Mouse (Mus musculus): ENCODE measurements around the gene Rela. TPM values are rescaled to one million over a fixed set of nuclear protein-coding genes. Genes with fewer than 3 reads are reported as not detected.

The Rela gene
- 0.26 TPM for polyA plus RNA-seq (2014; fragmentation: Illumina TruSeq; extraction: RNeasy Lipid Tissue Mini Kit (QIAGEN cat#74804); ENCODE audit: low replicate concordance)

GRCm38 (mm10) chr19:5637069-5638047 lies at the start of gene Rela:
Gene Rela, plus strand, starts transcription at chr19:5637483.

GRCm38 (mm10) chr19:5601752-5602541 lies 35.3 kb upstream of the Rela start, which contains the start of gene Rnaseh2c:
Gene Rnaseh2c, plus strand, starts transcription at chr19:5601873.

GRCm38 (mm10) chr19:5609547-5610404 lies 27.5 kb upstream of the Rela start, which contains the start of gene Kat5:
Gene Kat5, minus strand, starts transcription at chr19:5610237.

GRCm38 (mm10) chr19:5662981-5663913 lies 26.0 kb downstream of the Rela start, which contains the start of gene Sipa1:
Gene Sipa1, minus strand, starts transcription at chr19:5663707.

GRCm38 (mm10) chr19:5688200-5689087 lies 51.2 kb downstream of the Rela start, which contains the start of the genes Map3k11 and Pcnx3:
Gene Map3k11, plus strand, starts transcription at chr19:5688742.
Gene Pcnx3, minus strand, starts transcription at chr19:5688908.

Other genes starting within 250 kb of the Rela start
- gene Sart1, start 248.8 kb upstream of the Rela start, polyA plus RNA-seq (2014; fragmentation: Illumina TruSeq; extraction: RNeasy Lipid Tissue Mini Kit (QIAGEN cat#74804); ENCODE audit: low replicate concordance), result 1.6 TPM
- not detected for gene Tsga10ip, start 235.0 kb upstream of the Rela start, polyA plus RNA-seq (2014; fragmentation: Illumina TruSeq; extraction: RNeasy Lipid Tissue Mini Kit (QIAGEN cat#74804); ENCODE audit: low replicate concordance)
- gene Drap1, start 212.5 kb upstream of the Rela start, polyA plus RNA-seq (2014; fragmentation: Illumina TruSeq; extraction: RNeasy Lipid Tissue Mini Kit (QIAGEN cat#74804); ENCODE audit: low replicate concordance), result 1.9 TPM
- gene AI837181, start 212.3 kb upstream of the Rela start, polyA plus RNA-seq (2014; fragmentation: Illumina TruSeq; extraction: RNeasy Lipid Tissue Mini Kit (QIAGEN cat#74804); ENCODE audit: low replicate concordance), result not detected
- gene Fosl1, start 189.9 kb upstream of the Rela start, polyA plus RNA-seq (2014; fragmentation: Illumina TruSeq; extraction: RNeasy Lipid Tissue Mini Kit (QIAGEN cat#74804); ENCODE audit: low replicate concordance), result not detected
- gene Ccdc85b, start 179.6 kb upstream of the Rela start, polyA plus RNA-seq (2014; fragmentation: Illumina TruSeq; extraction: RNeasy Lipid Tissue Mini Kit (QIAGEN cat#74804); ENCODE audit: low replicate concordance), result 0.15 TPM
- 2.7 TPM for gene Fibp, start 176.9 kb upstream of the Rela start, polyA plus RNA-seq (2014; fragmentation: Illumina TruSeq; extraction: RNeasy Lipid Tissue Mini Kit (QIAGEN cat#74804); ENCODE audit: low replicate concordance)
- gene Ctsw, start 169.0 kb upstream of the Rela start, polyA plus RNA-seq (2014; fragmentation: Illumina TruSeq; extraction: RNeasy Lipid Tissue Mini Kit (QIAGEN cat#74804); ENCODE audit: low replicate concordance), result not detected
- gene Efemp2, start 163.5 kb upstream of the Rela start, polyA plus RNA-seq (2014; fragmentation: Illumina TruSeq; extraction: RNeasy Lipid Tissue Mini Kit (QIAGEN cat#74804); ENCODE audit: low replicate concordance), result 0.74 TPM
- not detected for gene Mus81, start 149.1 kb upstream of the Rela start, polyA plus RNA-seq (2014; fragmentation: Illumina TruSeq; extraction: RNeasy Lipid Tissue Mini Kit (QIAGEN cat#74804); ENCODE audit: low replicate concordance)
- 164 TPM for gene Cfl1, start 147.0 kb upstream of the Rela start, polyA plus RNA-seq (2014; fragmentation: Illumina TruSeq; extraction: RNeasy Lipid Tissue Mini Kit (QIAGEN cat#74804); ENCODE audit: low replicate concordance)
- gene 1700020D05Rik, start 133.7 kb upstream of the Rela start, polyA plus RNA-seq (2014; fragmentation: Illumina TruSeq; extraction: RNeasy Lipid Tissue Mini Kit (QIAGEN cat#74804); ENCODE audit: low replicate concordance), result not detected
- not detected for gene Snx32, start 126.9 kb upstream of the Rela start, polyA plus RNA-seq (2014; fragmentation: Illumina TruSeq; extraction: RNeasy Lipid Tissue Mini Kit (QIAGEN cat#74804); ENCODE audit: low replicate concordance)
- gene Ovol1, start 76.8 kb upstream of the Rela start, polyA plus RNA-seq (2014; fragmentation: Illumina TruSeq; extraction: RNeasy Lipid Tissue Mini Kit (QIAGEN cat#74804); ENCODE audit: low replicate concordance), result 9.6 TPM
- gene Ap5b1, start 69.5 kb upstream of the Rela start, polyA plus RNA-seq (2014; fragmentation: Illumina TruSeq; extraction: RNeasy Lipid Tissue Mini Kit (QIAGEN cat#74804); ENCODE audit: low replicate concordance), result not detected
- 0.71 TPM for gene Rnaseh2c, start 35.6 kb upstream of the Rela start, polyA plus RNA-seq (2014; fragmentation: Illumina TruSeq; extraction: RNeasy Lipid Tissue Mini Kit (QIAGEN cat#74804); ENCODE audit: low replicate concordance)
- gene Kat5, start 27.2 kb upstream of the Rela start, polyA plus RNA-seq (2014; fragmentation: Illumina TruSeq; extraction: RNeasy Lipid Tissue Mini Kit (QIAGEN cat#74804); ENCODE audit: low replicate concordance), result 19.1 TPM
- gene Sipa1, start 26.2 kb downstream of the Rela start, polyA plus RNA-seq (2014; fragmentation: Illumina TruSeq; extraction: RNeasy Lipid Tissue Mini Kit (QIAGEN cat#74804); ENCODE audit: low replicate concordance), result 1.6 TPM
- 0.41 TPM for gene Map3k11, start 51.3 kb downstream of the Rela start, polyA plus RNA-seq (2014; fragmentation: Illumina TruSeq; extraction: RNeasy Lipid Tissue Mini Kit (QIAGEN cat#74804); ENCODE audit: low replicate concordance)
- 0.22 TPM for gene Pcnx3, start 51.4 kb downstream of the Rela start, polyA plus RNA-seq (2014; fragmentation: Illumina TruSeq; extraction: RNeasy Lipid Tissue Mini Kit (QIAGEN cat#74804); ENCODE audit: low replicate concordance)
- not detected for gene Kcnk7, start 66.9 kb downstream of the Rela start, polyA plus RNA-seq (2014; fragmentation: Illumina TruSeq; extraction: RNeasy Lipid Tissue Mini Kit (QIAGEN cat#74804); ENCODE audit: low replicate concordance)
- 6.5 TPM for gene Ehbp1l1, start 88.8 kb downstream of the Rela start, polyA plus RNA-seq (2014; fragmentation: Illumina TruSeq; extraction: RNeasy Lipid Tissue Mini Kit (QIAGEN cat#74804); ENCODE audit: low replicate concordance)
- not detected for gene Fam89b, start 92.2 kb downstream of the Rela start, polyA plus RNA-seq (2014; fragmentation: Illumina TruSeq; extraction: RNeasy Lipid Tissue Mini Kit (QIAGEN cat#74804); ENCODE audit: low replicate concordance)
- 0.74 TPM for gene Ltbp3, start 103.4 kb downstream of the Rela start, polyA plus RNA-seq (2014; fragmentation: Illumina TruSeq; extraction: RNeasy Lipid Tissue Mini Kit (QIAGEN cat#74804); ENCODE audit: low replicate concordance)
- gene Scyl1, start 133.9 kb downstream of the Rela start, polyA plus RNA-seq (2014; fragmentation: Illumina TruSeq; extraction: RNeasy Lipid Tissue Mini Kit (QIAGEN cat#74804); ENCODE audit: low replicate concordance), result 0.41 TPM
- gene Frmd8, start 237.8 kb downstream of the Rela start, polyA plus RNA-seq (2014; fragmentation: Illumina TruSeq; extraction: RNeasy Lipid Tissue Mini Kit (QIAGEN cat#74804); ENCODE audit: low replicate concordance), result 6.4 TPM
- 29.7 TPM for gene Slc25a45, start 240.3 kb downstream of the Rela start, polyA plus RNA-seq (2014; fragmentation: Illumina TruSeq; extraction: RNeasy Lipid Tissue Mini Kit (QIAGEN cat#74804); ENCODE audit: low replicate concordance)